Mouse (Mus musculus): ENCODE data around the gene B230307C23Rik.
"Not testable (repeated sequence)": the region's sequence is repeated elsewhere in the genome, so short reads cannot be mapped to it uniquely, and the experiment has no call there.

B230307C23Rik gene

GRCm38 (mm10) chr16:97996616-97997382, at the start of gene B230307C23Rik:
TSS of gene B230307C23Rik (plus strand) at chr16:97997315.
- DNase-seq: peak; percentile 88

DNA sequence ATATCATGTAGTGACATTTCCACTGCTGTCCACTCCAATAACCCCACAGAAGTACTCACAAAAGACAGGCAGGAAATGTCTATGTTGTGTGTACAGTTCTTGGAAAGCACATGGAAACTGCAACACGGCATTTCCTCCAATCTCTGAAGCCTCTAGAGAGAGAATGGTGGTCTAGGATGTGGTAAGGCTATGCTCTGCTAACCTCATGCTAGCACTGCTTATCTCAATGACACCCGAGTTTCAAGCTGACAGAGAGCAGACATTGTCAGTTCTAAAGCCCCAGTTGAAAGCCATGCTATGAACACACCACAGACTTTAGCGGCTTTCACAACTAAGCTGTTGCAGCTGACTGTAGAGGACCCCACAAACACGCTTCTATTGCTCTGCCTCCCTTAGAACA, 48.3 kb upstream of the B230307C23Rik start:
- DNase-seq: no peak

- no peak for DNase-seq
These were observed 47.1 kb upstream of the B230307C23Rik start for GRCm38 (mm10) chr16:97950061-97950460.

DNA sequence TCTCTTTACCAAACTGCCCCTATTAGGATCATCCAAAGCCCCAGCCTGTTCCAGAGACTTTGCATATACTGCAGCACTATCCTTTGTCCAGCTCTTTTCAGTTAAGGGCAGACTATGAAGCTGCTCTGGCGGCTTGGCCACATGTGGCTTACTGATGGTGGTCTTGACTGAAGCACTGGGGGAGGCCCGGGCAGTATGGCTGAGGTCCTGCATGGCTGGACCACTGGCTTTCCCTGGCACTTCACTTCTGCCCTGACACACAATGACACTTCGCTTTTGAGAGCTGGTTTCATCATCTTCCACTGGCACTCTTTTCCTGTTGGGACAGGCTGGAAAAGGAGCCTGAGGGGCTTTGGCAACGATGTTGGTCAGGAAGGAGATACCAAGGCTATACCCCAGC, 44.7 kb upstream of the B230307C23Rik start:
- DNase-seq: no peak

DNA sequence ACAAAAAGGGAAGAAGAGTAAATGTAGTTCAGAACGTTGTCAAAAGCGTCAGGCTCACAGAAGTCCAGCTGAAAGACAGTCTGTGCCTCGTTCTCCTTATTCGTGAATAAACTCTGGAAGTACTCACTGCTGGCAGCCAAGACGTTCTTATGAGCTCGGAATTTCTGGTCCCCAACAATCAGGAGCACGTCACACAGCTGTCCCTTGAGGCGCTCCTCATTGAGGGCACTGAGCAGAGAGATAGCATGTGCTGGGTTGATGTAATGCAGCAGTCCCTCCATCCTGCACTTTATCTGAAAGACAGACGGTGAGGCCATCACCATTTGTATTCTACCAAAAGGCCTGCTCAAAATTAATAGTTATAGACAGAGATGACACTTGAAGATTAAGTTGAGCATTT, 44.3 kb upstream of the B230307C23Rik start:
- DNase-seq: no peak

DNA sequence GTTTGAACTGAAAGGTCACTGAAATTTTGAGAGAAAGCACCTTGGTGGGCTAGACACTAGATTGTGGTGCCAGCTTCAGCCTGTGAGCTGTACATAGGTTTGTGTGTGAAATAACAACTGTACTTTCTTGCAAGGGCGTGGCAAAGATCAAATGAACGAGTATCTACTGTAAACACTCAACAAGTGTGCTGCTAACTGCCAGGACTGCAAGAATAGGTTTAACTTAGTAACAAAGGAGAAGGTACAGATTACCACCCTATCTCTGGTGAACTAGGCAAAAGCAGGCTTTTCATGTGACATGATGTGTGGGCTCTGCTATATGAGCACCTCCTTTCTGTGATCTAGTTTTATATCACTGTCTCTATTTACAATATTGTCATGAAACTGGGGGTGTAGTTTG, 43.8 kb upstream of the B230307C23Rik start:
- no peak for DNase-seq

GRCm38 (mm10) chr16:97956011-97956410, 41.1 kb upstream of the B230307C23Rik start:
- DNase-seq: no peak

GRCm38 (mm10) chr16:97957626-97958025, 39.5 kb upstream of the B230307C23Rik start:
- DNase-seq: no peak

- DNase-seq: no peak
These were observed 38.6 kb upstream of the B230307C23Rik start for GRCm38 (mm10) chr16:97958401-97958973.

- DNase-seq: no peak
These were observed 36.8 kb upstream of the B230307C23Rik start for GRCm38 (mm10) chr16:97960348-97960747.

DNA sequence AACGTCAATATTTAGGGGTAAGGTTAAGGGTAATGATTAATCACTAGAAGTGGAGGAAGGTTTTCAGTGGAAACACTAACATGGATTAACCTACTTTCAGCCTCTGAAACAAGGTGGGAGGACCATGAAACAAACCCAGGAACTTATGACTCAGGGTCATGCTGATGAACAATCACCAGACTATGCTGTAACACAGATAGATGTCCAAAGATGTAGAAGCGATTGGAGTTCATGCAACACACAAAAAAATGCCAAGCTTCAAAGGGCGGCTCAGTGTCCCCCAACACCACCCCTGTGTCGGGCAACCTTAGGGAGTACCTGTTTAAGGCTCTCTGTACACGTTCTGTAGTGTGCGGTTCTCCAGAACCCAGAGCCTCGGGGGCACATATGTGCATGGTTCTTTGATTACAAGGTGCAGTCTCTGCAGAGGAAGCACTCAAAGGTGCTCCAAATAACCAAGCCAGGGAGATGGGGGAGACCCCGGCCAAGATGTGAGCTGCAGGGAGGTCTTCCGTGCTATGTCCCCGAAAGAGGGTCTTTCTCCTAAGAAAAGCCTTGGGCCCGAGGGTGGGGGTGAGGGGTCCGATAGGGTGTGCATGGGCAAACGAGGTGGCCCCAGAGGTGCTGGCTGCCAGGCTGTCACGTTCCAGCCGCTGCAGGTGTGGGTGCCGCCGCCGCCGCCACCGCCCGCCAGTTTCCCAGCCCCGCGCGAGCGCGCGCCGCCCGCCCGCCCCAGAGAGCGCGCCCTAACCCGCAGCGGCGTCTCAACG, 35.5 kb upstream of the B230307C23Rik start:
- DNase-seq: no peak

GRCm38 (mm10) chr16:97962151-97962948, 34.8 kb upstream of the B230307C23Rik start, which contains the start of the genes C2cd2 and Zbtb21:
TSS of gene C2cd2 (minus strand) at chr16:97962598.
TSS of gene Zbtb21 (minus strand) at chr16:97962622.
- DNase-seq: peak; percentile 96

DNA sequence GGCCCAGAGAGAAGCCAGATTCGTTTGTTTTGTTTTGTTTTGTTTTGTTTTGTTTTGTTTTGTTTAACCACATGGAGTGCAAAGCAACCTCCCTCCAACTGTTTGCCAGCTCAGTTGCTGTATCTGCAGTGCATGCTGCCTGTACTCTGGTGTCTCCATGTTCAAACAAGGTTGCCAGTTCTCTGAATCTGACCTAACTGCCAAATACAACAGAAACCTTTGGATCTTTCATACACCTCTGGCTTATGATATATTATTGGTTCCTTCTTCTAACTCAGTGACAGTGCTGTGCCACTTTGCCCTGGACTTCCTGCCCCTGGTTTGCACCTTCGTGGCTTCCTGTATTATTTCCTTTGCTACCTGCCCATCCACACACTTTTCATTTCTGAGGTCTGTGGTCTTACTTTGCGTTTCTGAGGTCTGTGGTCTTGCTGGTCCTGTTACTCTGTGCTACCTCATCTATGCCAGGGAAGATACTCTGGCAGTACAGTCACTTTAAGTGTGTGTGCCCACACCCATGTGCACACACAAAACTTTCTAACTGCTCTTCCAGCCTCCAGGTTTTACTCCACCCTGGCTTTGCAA, 33.1 kb upstream of the B230307C23Rik start:
- no peak for DNase-seq

- no peak for DNase-seq
These were observed 19.8 kb upstream of the B230307C23Rik start for GRCm38 (mm10) chr16:97977277-97977676.

GRCm38 (mm10) chr16:97977722-97978121, 19.4 kb upstream of the B230307C23Rik start:
- no peak for DNase-seq

GRCm38 (mm10) chr16:97981362-97981761, 15.8 kb upstream of the B230307C23Rik start:
- no peak for DNase-seq

- no peak for DNase-seq
These were observed 12.5 kb upstream of the B230307C23Rik start for GRCm38 (mm10) chr16:97984589-97984988.

GRCm38 (mm10) chr16:97991517-97991916, 5.6 kb upstream of the B230307C23Rik start:
- DNase-seq: no peak

DNA sequence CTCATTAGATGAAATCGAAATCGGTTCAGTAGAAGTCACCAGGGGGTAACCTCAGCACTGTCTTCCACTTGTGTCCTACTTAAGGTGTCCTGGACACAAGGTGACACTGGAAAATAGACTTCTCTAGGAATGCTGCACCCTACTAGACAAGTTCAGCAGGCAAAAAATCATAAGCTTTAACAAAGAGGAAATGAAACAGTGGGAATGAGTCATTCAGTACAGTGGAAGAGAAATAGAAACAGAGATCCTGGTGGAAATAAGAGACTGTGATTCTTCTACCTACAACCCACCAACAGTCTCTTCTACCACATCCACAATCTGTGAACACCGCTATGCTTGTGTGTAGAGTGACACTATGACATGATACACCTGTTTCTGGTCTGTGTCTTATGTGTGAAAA, 4.6 kb upstream of the B230307C23Rik start:
- DNase-seq: not testable (repeated sequence)

DNA sequence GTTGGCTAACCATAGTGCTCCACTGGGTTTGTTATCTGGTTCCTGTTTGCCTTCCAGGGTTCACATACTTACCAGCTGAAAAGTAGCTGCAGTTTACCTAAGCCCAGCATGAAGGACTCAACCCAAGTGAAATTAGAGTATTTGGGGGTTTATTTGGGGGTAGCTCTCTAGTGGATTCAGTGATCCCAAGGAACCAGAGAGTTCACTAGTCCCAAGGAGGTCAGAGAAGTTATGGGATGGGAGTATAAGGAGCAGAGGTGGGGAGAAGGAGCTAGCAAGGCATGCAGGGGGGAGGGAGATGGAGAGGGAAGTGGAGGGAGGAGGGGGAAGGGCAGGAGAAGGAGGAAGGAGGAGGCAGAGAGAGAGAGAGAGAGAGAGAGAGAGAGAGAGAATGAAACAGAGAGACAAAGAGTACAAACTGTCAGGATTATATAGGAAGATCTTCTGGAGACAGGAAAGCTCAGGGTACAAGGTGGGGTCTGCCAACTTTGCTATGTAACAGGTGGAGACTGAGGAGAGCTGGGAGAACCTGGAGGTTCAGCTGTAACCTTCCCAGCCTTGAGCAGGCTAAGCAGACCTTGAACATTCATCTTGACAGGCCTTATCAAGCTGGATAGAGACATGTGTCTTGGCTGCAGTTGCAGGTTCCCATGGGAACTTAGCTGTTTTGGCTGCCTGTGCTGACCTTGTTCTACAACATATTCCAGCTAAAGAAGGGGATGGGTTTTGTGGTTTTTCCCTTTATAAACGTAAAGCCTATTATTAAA, 1.1 kb upstream of the B230307C23Rik start:
- peak; percentile 13 for DNase-seq

DNA sequence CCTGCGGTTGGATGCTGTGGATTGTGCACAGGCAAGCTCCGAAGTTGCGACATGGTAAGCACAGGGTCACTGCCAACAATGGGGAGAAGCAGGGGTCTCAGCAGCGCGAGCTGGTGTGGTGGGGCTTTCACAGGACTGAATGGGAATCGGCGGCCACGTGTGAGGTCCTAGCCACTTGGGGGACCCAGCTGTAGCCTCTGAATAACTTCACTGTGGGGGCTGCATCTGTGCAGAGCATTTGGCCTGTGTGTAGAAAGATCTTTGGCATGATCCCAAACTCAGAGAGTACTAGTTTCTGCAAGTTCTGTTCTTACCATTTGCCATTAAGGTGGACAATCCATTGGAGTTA, 242 bp downstream of the B230307C23Rik start:
- DNase-seq: not testable (repeated sequence)

DNA sequence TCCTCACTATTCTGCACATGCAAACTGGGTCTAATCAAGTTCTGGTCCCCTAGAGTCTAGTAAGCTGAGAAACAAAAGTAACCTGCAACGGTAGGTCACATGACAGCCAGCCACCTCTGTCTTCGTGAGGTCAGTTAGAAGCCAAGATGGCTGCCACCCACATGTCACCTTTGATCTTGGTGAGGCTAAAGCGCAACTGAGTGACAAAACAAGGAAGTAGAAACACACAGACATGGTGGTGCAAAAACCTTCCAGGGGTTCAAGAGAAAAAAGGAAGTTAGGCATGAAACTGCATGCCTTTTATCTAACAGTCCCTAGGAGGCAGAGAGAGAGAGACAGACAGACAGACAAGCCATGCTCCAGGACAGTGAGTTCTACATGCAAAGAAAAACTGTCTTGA, 25.0 kb downstream of the B230307C23Rik start:
- DNase-seq: no peak
